Mouse (Mus musculus) lung, postnatal 0 days (tissue): ENCODE results near the gene Sh2d1b2. TPM values are rescaled to one million over a fixed set of nuclear protein-coding genes. Genes with fewer than 3 reads are reported as not detected.

Experiments used
- ATAC-seq: fragments of 200-750 bp; cut with Nextera tagmentation; 2 replicates; pipeline ENCODE4 v1.8.0; 2017; ENCODE audit warnings: moderate library complexity
- DNase-seq: peaks from one replicate; pipeline ENCODE4 v3.0.0-alpha.2; 2016; ENCODE audit warnings: low spot score
- H3K27ac ChIP-seq: fragments of 300-500 bp; sonication (generic); 2 replicates; pipeline ENCODE4 v1.5.1; 2014; ENCODE audit warnings: antibody characterized with exemption, mild to moderate bottlenecking, low read length, mixed read lengths
- H3K27me3 ChIP-seq: fragments of 300-500 bp; sonication (generic); replicated peaks from 2 replicates; pipeline ENCODE4 v1.6.1; 2014; ENCODE audit warnings: low read length, mixed read lengths; ENCODE audit not compliant: insufficient read depth
- H3K36me3 ChIP-seq: fragments of 300-500 bp; sonication (generic); 2 replicates; pipeline ENCODE4 v1.6.1; 2014; ENCODE audit warnings: low read length, mixed read lengths; ENCODE audit not compliant: insufficient read depth
- H3K4me1 ChIP-seq: fragments of 300-500 bp; sonication (generic); 2 replicates; pipeline ENCODE4 v1.6.1; 2014; ENCODE audit warnings: antibody characterized with exemption, low read depth, low read length, mixed read lengths; ENCODE audit not compliant: insufficient read depth
- H3K4me2 ChIP-seq: fragments of 300-500 bp; sonication (generic); replicated peaks from 2 replicates; pipeline ENCODE4 v1.6.1; 2014; ENCODE audit warnings: low read depth, mild to moderate bottlenecking, low read length, moderate library complexity, mixed read lengths
- H3K4me3 ChIP-seq: fragments of 300-500 bp; sonication (generic); 2 replicates; pipeline ENCODE4 v1.5.1; 2014; ENCODE audit warnings: low read depth, low read length
- H3K9ac ChIP-seq: fragments of 300-500 bp; sonication (generic); replicated peaks from 2 replicates; pipeline ENCODE4 v1.6.1; 2014; ENCODE audit warnings: low read depth, mild to moderate bottlenecking
- H3K9me3 ChIP-seq: fragments of 300-500 bp; sonication (generic); 2 replicates; pipeline ENCODE4 v1.6.1; 2016; ENCODE audit warnings: low read length, mixed read lengths
- CTCF ChIP-seq: IDR thresholded peaks from 2 replicates; pipeline ENCODE4 v1.5.1; 2016; ENCODE audit warnings: antibody characterized with exemption, mild to moderate bottlenecking
- EP300 ChIP-seq: IDR thresholded peaks from 2 replicates; pipeline ENCODE4 v1.6.1; 2016; ENCODE audit warnings: antibody characterized with exemption, mild to moderate bottlenecking, control low read depth
- WGBS: fragments of 180-500 bp; shearing (Covaris S2); extraction: QIAGEN DNeasy Blood & Tissue Kit; methylation state at CpG from one replicate; pipeline ENCODE4 v1.1.7; 2014; 5-methylcytosine and 5-hydroxymethylcytosine counted together
- polyA plus RNA-seq: library from polyadenylated mRNA; unstranded; fragments of >200 nt; fragmentation: Nextera tagmentation; extraction: Ambion mirVana; gene quantifications from 2 replicates; pipeline ENCODE4 v1.2.1, GENCODE M21; 2015

The Sh2d1b2 gene
- polyA plus RNA-seq, 1 experiment from 2014 or later, result 0.58 TPM

DNA sequence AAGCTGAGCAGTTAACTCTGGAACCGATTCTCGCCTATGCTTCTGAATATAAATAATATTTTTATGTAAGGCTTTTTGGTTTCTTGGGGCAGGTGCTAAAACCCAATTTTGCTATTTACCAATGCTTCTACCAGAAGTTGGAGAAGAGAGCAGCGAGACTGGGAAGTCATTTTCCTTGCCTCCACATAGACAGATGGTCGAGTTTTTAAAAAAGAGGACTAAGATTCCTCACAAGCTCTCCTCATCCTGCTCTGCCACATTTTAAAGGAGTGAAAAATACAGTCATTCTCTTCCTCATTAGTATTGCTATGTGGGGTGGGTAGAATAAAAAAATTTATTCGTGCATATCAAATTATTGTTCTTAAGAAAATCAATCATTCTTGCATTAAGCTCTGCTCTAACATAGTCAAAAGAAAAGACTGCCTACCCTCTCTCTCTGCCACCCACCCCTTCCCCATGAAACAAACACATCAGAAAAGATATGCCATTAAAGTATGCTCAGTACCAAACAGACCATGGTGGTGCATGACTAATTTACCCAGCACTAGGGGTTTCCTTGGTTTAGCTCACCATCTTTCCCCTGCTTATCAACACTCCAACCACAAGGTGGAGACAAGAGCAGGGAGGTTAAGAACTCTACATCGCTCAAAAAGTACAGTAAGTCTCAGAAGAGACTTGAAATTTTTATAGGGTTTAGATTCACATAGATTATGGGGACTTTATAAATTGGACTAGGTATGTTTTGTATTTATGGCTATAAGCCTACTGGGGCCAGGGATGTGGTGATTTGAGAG lies 14.3 kb upstream of the Sh2d1b2 start:
- no peaks in the 10 kb centered on the region for H3K36me3 ChIP-seq
- ATAC-seq, result no peak
- H3K9ac ChIP-seq, result no peak overlapping the region
- H3K27ac ChIP-seq, result no peak overlapping the region
- no peaks in the 10 kb centered on the region for H3K27me3 ChIP-seq
- DNase-seq, result peak; percentile 27
- no peaks in the 10 kb centered on the region for H3K9me3 ChIP-seq
- H3K4me2 ChIP-seq, result no peak overlapping the region
- no peak overlapping the region for H3K4me3 ChIP-seq
- no peaks in the 10 kb centered on the region for H3K4me1 ChIP-seq
- TF ChIP-seq EP300, result no peak
- TF ChIP-seq CTCF, result peak; percentile 63
- WGBS, result 74% methylated on average over 6 of the region's 6 CpGs

DNA sequence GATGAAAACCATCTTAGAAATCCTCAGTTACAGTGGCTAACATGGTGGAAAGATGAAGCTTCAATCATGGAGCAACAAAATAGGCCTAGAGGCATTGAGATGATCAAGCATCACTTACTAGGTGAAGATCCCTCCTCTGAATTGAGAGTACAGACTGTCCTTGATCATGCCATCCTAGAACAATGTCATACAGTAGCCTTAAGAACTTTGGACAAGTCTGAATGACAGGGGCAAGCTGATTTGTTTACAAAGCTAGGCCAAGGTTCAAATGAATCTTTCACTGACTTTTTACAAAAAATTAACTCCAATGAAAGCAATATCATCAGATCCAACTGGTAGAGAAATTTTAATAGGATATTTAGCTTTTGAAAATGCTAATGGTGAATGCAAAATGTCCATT lies 12.2 kb upstream of the Sh2d1b2 start:
- no peak for DNase-seq
- H3K9ac ChIP-seq, result no peak overlapping the region
- H3K4me1 ChIP-seq, result no peaks in the 10 kb centered on the region
- H3K4me3 ChIP-seq, result no peak overlapping the region
- H3K27me3 ChIP-seq, result no peaks in the 10 kb centered on the region
- no peaks in the 10 kb centered on the region for H3K9me3 ChIP-seq
- ATAC-seq, result no peak
- H3K36me3 ChIP-seq, result no peaks in the 10 kb centered on the region
- H3K4me2 ChIP-seq, result no peak overlapping the region
- H3K27ac ChIP-seq, result no peak overlapping the region
- TF ChIP-seq CTCF (no peak), EP300 (no peak)

DNA sequence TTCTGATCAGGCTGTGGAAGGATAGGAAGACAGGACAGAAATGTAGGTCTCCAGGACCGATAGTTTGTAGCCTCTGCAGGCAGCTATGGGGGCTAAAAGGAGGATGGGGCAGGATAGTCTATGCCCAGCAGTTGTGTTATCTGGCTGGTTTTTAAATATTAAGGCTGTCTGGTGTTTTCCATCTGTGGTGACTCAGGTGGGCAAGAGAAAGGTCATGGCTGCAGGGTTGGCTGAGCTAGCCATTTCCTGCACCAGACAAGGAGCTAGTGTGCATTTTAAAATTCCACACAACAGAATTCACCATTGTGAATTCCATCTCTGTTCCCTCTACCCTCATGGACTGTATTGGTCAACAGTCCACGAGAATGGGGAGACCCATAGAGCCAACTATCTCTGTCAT lies 9.3 kb upstream of the Sh2d1b2 start:
- ATAC-seq, result no peak
- H3K27me3 ChIP-seq, result no peaks in the 10 kb centered on the region
- TF ChIP-seq CTCF, result no peak
- TF ChIP-seq EP300, result no peak
- no peak for DNase-seq
- H3K9me3 ChIP-seq, result no peaks in the 10 kb centered on the region
- no peak overlapping the region for H3K4me3 ChIP-seq
- no peak overlapping the region for H3K4me2 ChIP-seq
- no peaks in the 10 kb centered on the region for H3K4me1 ChIP-seq
- H3K9ac ChIP-seq, result no peak overlapping the region
- no peak overlapping the region for H3K27ac ChIP-seq
- no peaks in the 10 kb centered on the region for H3K36me3 ChIP-seq
- WGBS, result 79% methylated on average over 2 of the region's 2 CpGs

DNA sequence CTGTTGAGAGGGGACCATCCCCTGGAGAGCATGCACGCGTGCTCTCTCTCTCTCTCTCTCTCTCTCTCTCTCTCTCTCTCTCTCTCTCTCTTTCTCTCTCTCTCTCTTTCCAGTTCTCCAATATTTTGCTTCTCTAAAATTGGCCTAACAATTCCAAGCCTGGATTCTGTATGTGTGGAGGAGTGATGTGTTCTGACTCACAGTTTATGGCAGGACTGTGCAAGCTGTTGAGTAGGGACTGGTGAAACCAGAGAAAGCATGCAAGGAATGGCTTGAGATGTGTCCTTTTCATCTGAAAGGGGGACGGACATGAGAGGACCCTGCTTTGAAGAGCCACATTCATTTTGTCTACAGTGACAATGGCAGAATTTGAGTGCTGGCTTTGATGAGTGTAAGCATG lies 12.5 kb downstream of the Sh2d1b2 start:
- no peaks in the 10 kb centered on the region for H3K36me3 ChIP-seq
- no peaks in the 10 kb centered on the region for H3K4me1 ChIP-seq
- 77% methylated on average over 3 of the region's 3 CpGs for WGBS
- H3K27me3 ChIP-seq, result no peaks in the 10 kb centered on the region
- ATAC-seq (no peak), DNase-seq (no peak)
- TF ChIP-seq CTCF (no peak), EP300 (no peak)
- H3K9me3 ChIP-seq, result no peaks in the 10 kb centered on the region
- no peak overlapping the region for H3K4me3 ChIP-seq
- H3K9ac ChIP-seq, result no peak overlapping the region
- no peak overlapping the region for H3K4me2 ChIP-seq
- H3K27ac ChIP-seq, result no peak overlapping the region

DNA sequence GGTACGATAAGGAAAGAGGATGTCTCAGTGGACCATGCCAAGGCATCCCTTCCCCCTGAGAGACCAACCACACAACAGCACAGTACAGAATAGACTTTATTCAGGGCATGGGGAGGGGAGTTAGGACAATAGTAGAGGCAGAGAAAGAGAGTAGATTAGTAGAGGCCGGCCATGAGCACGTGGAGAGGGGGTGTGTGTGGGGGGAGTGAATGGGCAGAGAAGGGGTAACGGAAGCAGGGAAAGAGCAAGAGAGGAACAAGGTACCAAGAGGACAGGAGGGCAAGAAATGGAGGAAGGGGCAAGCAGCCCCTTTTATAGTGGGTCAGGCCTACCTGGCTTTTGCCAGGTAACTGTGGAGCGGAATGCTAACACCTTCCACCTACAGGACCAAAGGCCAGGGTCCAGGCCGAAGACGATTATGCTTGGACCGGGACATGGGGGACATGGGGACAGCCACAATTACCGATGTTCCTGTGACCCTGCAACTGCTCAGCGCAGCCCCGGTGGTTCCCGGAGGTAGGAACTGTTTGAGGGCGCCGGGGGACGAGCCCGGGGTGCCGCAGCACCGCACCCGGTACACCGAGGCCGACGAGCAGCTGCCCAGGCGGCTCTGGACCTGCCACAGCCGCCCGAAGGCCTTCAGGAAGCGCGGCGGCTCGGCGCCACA lies 22.5 kb downstream of the Sh2d1b2 start:
- H3K4me3 ChIP-seq, result peak overlapping the region; percentile 59
- H3K9me3 ChIP-seq, result no peaks in the 10 kb centered on the region
- H3K4me1 ChIP-seq, result no peaks in the 10 kb centered on the region
- H3K9ac ChIP-seq, result peak overlapping the region; percentile 41; the same call in 1 of the 2 replicates
- DNase-seq, result no peak
- H3K27ac ChIP-seq, result 0 out of 2 replicates have a peak overlapping the region, but pooled peaks have one; percentile 35
- TF ChIP-seq EP300 (no peak), CTCF (no peak)
- no peaks in the 10 kb centered on the region for H3K27me3 ChIP-seq
- WGBS, result 25% methylated on average over 29 of the region's 30 CpGs
- peak; percentile 83 for ATAC-seq
- no peaks in the 10 kb centered on the region for H3K36me3 ChIP-seq
- H3K4me2 ChIP-seq, result peak overlapping the region; percentile 56

DNA sequence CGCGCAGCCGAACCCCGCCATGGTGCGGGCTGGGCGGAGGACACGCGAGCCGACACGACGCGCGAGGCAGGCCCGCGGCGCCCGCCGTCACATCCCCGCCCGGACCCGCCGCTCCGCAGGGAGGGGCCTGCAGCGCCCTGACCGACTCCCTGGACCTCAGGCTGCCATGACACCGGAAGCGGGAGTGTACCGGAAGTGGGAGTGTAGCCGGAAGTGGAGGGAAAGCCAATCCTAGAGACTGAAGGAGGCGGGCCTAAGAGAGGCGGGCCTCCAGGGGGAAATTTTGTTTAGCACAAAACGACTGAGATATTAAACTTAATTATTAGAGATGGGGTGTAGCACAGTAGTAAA lies 23.0 kb downstream of the Sh2d1b2 start:
- Histone ChIP-seq H3K9ac (peak overlapping the region; percentile 41; the same call in 1 of the 2 replicates), H3K4me3 (peak overlapping the region; percentile 59), H3K9me3 (no peaks in the 10 kb centered on the region), H3K27ac (0 out of 2 replicates have a peak overlapping the region, but pooled peaks have one; percentile 35), H3K4me2 (peak overlapping the region; percentile 56), H3K4me1 (no peaks in the 10 kb centered on the region), H3K27me3 (no peaks in the 10 kb centered on the region), H3K36me3 (no peaks in the 10 kb centered on the region)
- ATAC-seq, result peak; percentile 100
- peak; percentile 94 for DNase-seq
- 7% methylated on average over 32 of the region's 32 CpGs for WGBS
- TF ChIP-seq EP300, result no peak
